Mouse (Mus musculus): ENCODE data around the gene Ccdc158.
A peak's percentile ranks its signal among the peaks of the same experiment; 100 is the strongest.

The Ccdc158 gene

DNA sequence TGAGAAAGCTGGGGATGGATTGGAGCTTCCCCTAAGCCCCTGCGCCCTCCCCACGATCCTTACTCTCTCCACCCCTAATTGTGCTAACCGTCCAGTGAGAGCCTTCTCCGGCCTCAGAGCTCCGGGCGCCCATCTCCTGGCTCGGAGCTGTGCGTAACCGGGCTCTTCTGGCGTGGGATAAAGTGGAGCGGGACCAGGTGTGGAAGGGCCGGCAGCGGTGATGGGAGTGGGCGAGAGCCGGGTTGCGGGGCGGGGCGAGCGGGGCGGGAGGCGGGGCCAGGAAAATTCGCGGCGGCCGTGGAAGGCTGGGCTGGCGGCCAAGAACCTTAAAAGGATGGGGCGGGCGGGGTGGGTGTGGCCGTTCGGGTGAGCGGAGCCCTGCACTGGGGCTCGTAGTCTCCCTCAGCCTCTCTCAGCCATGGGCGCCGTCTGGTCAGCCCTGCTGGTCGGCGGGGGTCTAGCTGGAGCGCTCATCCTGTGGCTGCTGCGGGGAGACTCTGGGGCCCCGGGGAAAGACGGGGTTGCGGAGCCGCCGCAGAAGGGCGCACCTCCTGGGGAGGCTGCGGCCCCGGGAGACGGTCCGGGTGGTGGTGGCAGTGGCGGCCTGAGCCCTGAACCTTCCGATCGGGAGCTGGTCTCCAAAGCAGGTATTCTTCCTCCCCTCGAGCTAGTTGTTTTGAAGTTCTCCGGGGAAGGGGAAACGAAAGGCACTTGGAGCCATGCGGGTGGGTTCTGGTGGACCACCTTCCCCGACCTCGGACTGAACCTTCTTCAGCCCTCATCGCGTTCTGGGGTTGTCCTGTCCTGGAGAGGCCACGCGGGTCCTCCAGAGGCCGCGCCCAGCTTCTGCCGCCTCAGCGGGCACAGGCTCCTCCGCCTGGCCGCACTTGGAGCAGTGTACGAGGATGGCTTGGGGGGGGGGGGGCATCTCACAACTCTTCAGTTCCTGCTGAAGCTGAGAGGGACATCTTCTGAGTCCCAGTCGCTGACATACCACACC is 72.1 kb downstream of the Ccdc158 start, which contains the start of gene Stbd1:
Stbd1 (plus strand) TSS at position 351 of the 1,000 bp plus-strand sequence.
- peak; percentile 33 to 74 for DNase-seq (ENCODE audit: low spot score in 2 of 2)

DNA sequence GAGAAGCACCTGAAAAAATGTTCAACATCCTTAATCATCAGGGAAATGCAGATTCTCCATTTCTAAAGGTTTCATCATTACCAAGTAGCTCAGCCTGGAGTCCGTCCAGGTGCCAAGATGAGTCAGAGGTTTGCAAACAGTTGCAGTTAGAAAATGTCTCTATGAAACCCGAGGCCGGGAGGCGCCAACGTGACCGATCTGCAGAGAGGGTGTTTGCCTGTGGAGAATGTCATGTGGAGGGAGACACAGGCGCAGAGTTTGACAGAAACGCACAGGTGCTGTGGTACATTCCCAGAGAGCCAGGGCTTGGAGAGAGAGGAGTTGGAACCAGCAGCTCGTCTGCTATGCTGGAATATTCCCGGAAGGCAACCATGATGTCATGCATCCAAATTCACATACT is 76.0 kb downstream of the Ccdc158 start:
- DNase-seq (ENCODE audit: low spot score in 2 of 2) = no peak

DNA sequence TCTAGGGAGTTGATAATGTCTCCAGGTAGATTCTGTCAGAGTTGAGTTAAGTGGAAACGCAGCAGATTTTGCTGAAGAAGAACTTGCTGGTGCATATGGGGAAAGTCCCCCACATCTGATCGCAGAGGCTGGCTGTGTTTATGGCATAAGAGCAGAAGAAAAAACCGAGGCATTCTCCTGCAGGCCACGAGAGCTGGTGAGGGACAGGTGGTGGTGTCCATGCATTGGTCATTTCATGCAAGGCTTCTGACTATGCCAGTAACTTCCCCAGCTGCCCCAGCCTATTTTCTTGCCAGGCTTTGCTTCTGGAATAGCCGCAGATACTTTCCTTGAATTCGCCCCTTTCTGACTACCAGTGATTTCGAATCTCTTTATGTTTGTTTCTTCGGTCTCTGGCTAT is 78.2 kb downstream of the Ccdc158 start:
- DNase-seq (ENCODE audit: low spot score in 2 of 2) = no peak

DNA sequence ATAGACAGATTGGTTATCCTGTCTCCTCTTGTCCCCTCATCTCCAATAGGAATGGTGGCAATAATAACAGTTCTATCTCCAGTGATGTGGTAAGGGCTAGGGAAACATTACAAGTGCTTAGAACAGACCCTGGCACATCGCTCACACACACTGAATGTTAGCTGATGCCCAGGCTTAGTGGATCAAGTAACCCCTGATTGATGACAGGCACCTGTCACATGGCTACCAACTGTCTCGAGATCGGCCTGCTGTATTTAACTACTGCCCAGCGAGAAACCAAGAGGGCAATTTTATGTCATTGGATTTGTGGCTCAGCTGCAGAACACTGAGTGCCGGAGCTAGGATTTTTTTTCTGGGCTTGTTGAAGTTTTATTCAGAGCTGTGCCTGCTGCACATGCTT is 80.0 kb downstream of the Ccdc158 start:
- DNase-seq (ENCODE audit: low spot score in 2 of 2) = no peak

DNA sequence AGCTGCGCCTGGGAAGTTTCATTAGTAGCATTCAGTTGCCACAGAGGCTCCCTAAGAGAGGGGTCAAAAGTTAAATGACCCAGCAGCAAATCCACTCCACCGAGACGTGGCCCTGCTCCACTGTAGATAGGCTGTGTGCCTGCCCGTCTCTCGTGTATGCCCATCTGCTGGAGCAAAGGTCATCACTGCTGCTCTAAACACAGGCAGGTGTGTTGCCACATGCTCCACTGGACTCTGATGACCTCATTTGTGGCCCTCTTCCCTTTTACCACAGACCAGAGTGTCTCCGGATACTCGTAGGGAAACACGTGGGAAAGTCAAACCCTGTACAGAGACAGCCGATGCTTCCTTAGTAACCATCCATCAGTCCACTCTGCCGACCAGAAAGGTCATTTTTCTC is 89.1 kb downstream of the Ccdc158 start:
- DNase-seq (ENCODE audit: low spot score in 2 of 2) = no peak

DNA sequence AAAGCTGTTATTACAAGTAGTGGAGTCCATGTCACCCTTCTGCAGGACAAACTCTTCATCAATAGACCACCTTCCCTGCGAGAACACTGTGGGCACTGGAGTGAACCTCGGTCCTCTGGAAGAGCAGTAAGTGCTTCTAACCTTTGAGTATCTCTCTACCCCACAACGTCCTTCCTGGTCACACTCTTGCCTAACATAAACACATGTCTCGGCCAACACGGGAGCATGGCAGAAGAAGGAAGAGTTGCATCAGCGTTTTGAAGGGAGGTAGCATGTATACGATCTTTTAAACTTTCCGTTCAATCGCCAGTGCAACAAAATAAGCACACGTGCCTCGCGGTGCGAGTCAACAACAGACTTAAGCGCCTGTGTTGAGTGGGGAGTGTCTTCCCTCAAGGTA is 95.5 kb downstream of the Ccdc158 start:
- DNase-seq (ENCODE audit: low spot score in 2 of 2) = no peak

DNA sequence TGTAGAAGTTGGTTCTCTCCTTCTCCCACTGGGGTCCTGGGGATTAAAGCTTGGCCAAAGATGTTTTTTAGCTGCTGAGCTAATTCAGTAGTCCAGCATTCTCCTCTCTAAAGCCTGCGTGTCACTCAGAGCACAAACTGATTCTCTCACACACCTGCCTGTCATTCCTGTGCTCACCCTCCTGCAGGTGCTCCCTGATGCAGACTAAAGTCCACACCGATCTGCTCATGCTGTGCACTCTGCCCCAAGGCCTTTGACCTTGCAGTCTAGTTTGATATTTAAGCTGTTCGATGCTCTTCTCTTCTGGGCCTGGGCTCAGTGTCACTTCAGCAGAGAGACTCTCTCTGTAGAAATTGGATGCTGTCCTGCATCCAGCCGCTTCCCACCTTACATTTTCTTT is 103.8 kb downstream of the Ccdc158 start:
- DNase-seq (ENCODE audit: low spot score in 2 of 2) = no peak

DNA sequence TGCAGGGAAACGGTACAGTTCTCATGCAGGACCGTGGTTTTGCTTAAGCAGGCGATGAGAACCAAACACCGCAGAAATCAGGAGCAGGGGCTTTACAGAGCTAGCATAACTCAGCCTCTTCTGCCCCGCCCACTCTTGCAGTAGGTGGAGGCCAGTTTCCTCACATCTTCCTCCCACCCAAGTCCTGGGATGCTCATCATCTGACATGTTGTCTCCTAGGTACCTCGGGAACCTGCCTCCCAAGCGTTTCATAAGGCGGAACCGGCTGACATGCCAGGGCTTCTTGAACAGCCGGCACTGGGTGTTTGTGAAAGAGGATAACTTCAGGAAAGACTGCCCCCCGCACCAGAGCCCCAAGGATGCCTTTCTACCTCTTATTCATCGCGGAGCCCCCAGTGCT is 113.1 kb downstream of the Ccdc158 start:
- no peak for DNase-seq (ENCODE audit: low spot score in 2 of 2)

DNA sequence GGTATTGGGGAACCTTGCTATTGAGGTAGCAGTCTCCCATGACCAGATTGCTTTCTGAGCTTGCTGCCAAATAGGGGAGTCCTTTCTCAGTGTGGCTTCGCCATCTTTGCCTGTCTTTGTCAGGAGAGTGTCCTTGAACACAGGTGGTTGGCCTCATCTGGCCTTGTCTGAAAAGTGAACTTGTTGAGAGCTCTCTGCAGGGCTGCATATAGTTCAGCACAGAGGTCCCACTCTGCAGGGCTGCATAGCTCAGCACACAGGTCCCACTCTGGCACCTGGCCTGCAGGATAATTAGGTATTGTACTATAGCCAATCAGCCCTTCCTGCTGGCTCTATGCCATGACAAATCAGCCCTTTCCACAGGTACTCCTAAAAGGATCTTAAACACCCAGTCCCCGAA is 114.9 kb downstream of the Ccdc158 start:
- DNase-seq (ENCODE audit: low spot score in 2 of 2) = no peak
